Mouse (Mus musculus): Measurements from ENCODE around the gene Mat1a.
A peak's percentile ranks its signal among the peaks of the same experiment; 100 is the strongest.

Gene Mat1a

GRCm38 (mm10) chr14:41104853-41105444 is at the start of gene Mat1a:
Gene Mat1a (plus strand): TSS chr14:41105035.
- peak; percentile 70 for DNase-seq

GRCm38 (mm10) chr14:41065168-41065567 is 39.7 kb upstream of the Mat1a start:
- DNase-seq, result no peak

GRCm38 (mm10) chr14:41066416-41066815 is 38.4 kb upstream of the Mat1a start:
- DNase-seq, result no peak

- no peak for DNase-seq
Measured at GRCm38 (mm10) chr14:41069108-41069507, 35.7 kb upstream of the Mat1a start, which contains the start of gene Dydc2. Gene Dydc2 (minus strand): TSS chr14:41069208.

GRCm38 (mm10) chr14:41070343-41070742 is 34.5 kb upstream of the Mat1a start:
- DNase-seq, result no peak

GRCm38 (mm10) chr14:41072229-41072943 is 32.4 kb upstream of the Mat1a start, which contains the start of gene Dydc1:
Gene Dydc1 (plus strand): TSS chr14:41072911.
- peak; percentile 66 for DNase-seq

- DNase-seq, result no peak
Measured at GRCm38 (mm10) chr14:41072944-41073275, 31.9 kb upstream of the Mat1a start.

GRCm38 (mm10) chr14:41082408-41082807 is 22.4 kb upstream of the Mat1a start:
- DNase-seq, result no peak

GRCm38 (mm10) chr14:41087509-41087908 is 17.3 kb upstream of the Mat1a start:
- peak; percentile 29 for DNase-seq

- DNase-seq, result peak; percentile 61
Measured at GRCm38 (mm10) chr14:41090777-41091176, 14.1 kb upstream of the Mat1a start.

- peak; percentile 7 for DNase-seq
Measured at GRCm38 (mm10) chr14:41094114-41094513, 10.7 kb upstream of the Mat1a start.

GRCm38 (mm10) chr14:41096296-41096860 is 8.5 kb upstream of the Mat1a start:
- no peak for DNase-seq

GRCm38 (mm10) chr14:41098726-41099125 is 6.1 kb upstream of the Mat1a start:
- DNase-seq, result no peak

GRCm38 (mm10) chr14:41100712-41101111 is 4.1 kb upstream of the Mat1a start:
- DNase-seq, result peak; percentile 29

- DNase-seq, result no peak
Measured at GRCm38 (mm10) chr14:41101242-41101641, 3.6 kb upstream of the Mat1a start.

GRCm38 (mm10) chr14:41102269-41102668 is 2.6 kb upstream of the Mat1a start:
- DNase-seq, result no peak

- DNase-seq, result no peak
Measured at GRCm38 (mm10) chr14:41111031-41111668, 6.3 kb downstream of the Mat1a start.

GRCm38 (mm10) chr14:41112944-41113343 is 8.1 kb downstream of the Mat1a start:
- no peak for DNase-seq

- no peak for DNase-seq
Measured at GRCm38 (mm10) chr14:41116271-41116670, 11.4 kb downstream of the Mat1a start.

GRCm38 (mm10) chr14:41124683-41125082 is 19.8 kb downstream of the Mat1a start:
- DNase-seq, result no peak

- peak; percentile 69 for DNase-seq
Measured at GRCm38 (mm10) chr14:41127997-41128396, 23.2 kb downstream of the Mat1a start.

- peak; percentile 81 for DNase-seq
Measured at GRCm38 (mm10) chr14:41131540-41131939, 26.7 kb downstream of the Mat1a start, which contains the start of gene Sftpa1. Gene Sftpa1 (plus strand): TSS chr14:41131782.

- DNase-seq, result peak; percentile 66
Measured at GRCm38 (mm10) chr14:41137006-41137405, 32.2 kb downstream of the Mat1a start.

- DNase-seq, result no peak
Measured at GRCm38 (mm10) chr14:41140686-41141085, 35.9 kb downstream of the Mat1a start.
